Mouse (Mus musculus) cerebellum, adult 2 months (tissue): ENCODE measurements at regions not wholly inside any gene's neighbourhood (a gene's known extent, or its start where the extent isn't known, plus 50 kb on each side); places are given as distances from the start of the nearest gene placed in this dataset.

Experiments
- CTCF ChIP-seq: fragments of 200-500 bp; IDR thresholded peaks from 2 replicates; pipeline ENCODE4 v1.5.1; 2011; ENCODE audit warnings: low read depth, mild to moderate bottlenecking, control low read depth, low read length, moderate library complexity, borderline replicate concordance; ENCODE audit not compliant: insufficient read depth
- POLR2A ChIP-seq: fragments of 200-500 bp; IDR thresholded peaks from 2 replicates; pipeline ENCODE4 v1.6.1; 2011; ENCODE audit warnings: low read length, control low read depth, borderline replicate concordance; ENCODE audit not compliant: insufficient read depth

- TF ChIP-seq CTCF: no peak
- no peak for TF ChIP-seq POLR2A
Observed at GRCm38 (mm10) chr4:152865894-152866293, 388.2 kb upstream of the Kcnab2 start.
